Mouse (Mus musculus) T-helper 17 cell (primary cell): ENCODE results near the gene Fuz.

Source experiments
- in situ Hi-C, 2 experiments: fragments of 300-600 bp; cut with MboI, MseI; formaldehyde crosslinking; loops; 1 replicate in 1 of 2; 2 replicates in 1 of 2; pipeline ENCODE4 v1.15.1; 2025; ENCODE audit warnings: high pct_unique_total_duplicates in 2 of 2

Fuz gene

GRCm38 (mm10) chr7:44925468-44925867 lies 29.6 kb downstream of the Fuz start:
- in situ Hi-C loops: no loop called here

- in situ Hi-C loops: no loop called here
Measured at GRCm38 (mm10) chr7:44928570-44928969, 32.7 kb downstream of the Fuz start.

- in situ Hi-C loops: no loop called here
Measured at GRCm38 (mm10) chr7:44929204-44930151, 33.6 kb downstream of the Fuz start, which contains the start of gene Ap2a1. Gene Ap2a1 (minus strand): TSS chr7:44929496.

GRCm38 (mm10) chr7:44938680-44939079 lies 42.8 kb downstream of the Fuz start:
- in situ Hi-C loops: no loop called here

GRCm38 (mm10) chr7:44942904-44943303 lies 47.0 kb downstream of the Fuz start, which contains the start of gene Tsks:
Gene Tsks (plus strand): TSS chr7:44943204.
- in situ Hi-C loops: no loop called here

GRCm38 (mm10) chr7:44949922-44950321 lies 54.0 kb downstream of the Fuz start:
- in situ Hi-C loops: loop anchor here in 1 of 2 experiments (5.0 kb wide), 1 partner anchor 228 kb away; no protein-coding TSS in a partner anchor

- in situ Hi-C loops: loop anchor here in 1 of 2 experiments (5.0 kb wide), 1 partner anchor 230 kb away; no protein-coding TSS in a partner anchor
Measured at GRCm38 (mm10) chr7:44951960-44952359, 56.1 kb downstream of the Fuz start.
